Mouse (Mus musculus): ENCODE results near the gene Vezt. TPM values are rescaled to one million over a fixed set of nuclear protein-coding genes. Genes with fewer than 3 reads are reported as not detected.
A peak's percentile ranks its signal among the peaks of the same experiment; 100 is the strongest.

Gene Vezt
- total RNA-seq, 2 experiments from 2014 or later = 24.1 to 28.7 TPM

GRCm38 (mm10) chr10:94037596-94037995 lies 2.0 kb upstream of the Vezt start:
- no peak for DNase-seq

GRCm38 (mm10) chr10:94037196-94037595 lies 1.6 kb upstream of the Vezt start:
- DNase-seq = no peak

- no peak for DNase-seq
Observed at GRCm38 (mm10) chr10:94036375-94036758, 750 bp upstream of the Vezt start.

GRCm38 (mm10) chr10:94034876-94035657 lies 550 bp downstream of the Vezt start:
- peak; percentile 59 for DNase-seq

- no peak for DNase-seq
Observed at GRCm38 (mm10) chr10:94031164-94031563, 4.5 kb downstream of the Vezt start.

GRCm38 (mm10) chr10:94028493-94028892 lies 7.1 kb downstream of the Vezt start:
- no peak for DNase-seq

- DNase-seq = no peak
Observed at GRCm38 (mm10) chr10:94025079-94025478, 10.5 kb downstream of the Vezt start.

- no peak for DNase-seq
Observed at GRCm38 (mm10) chr10:94021059-94021458, 14.6 kb downstream of the Vezt start.

- DNase-seq = no peak
Observed at GRCm38 (mm10) chr10:94020587-94020986, 15.0 kb downstream of the Vezt start.

GRCm38 (mm10) chr10:94017455-94017854 lies 18.2 kb downstream of the Vezt start:
- no peak for DNase-seq

GRCm38 (mm10) chr10:94014200-94014599 lies 21.4 kb downstream of the Vezt start:
- DNase-seq = no peak

GRCm38 (mm10) chr10:94013196-94013595 lies 22.4 kb downstream of the Vezt start:
- peak; percentile 47 for DNase-seq

GRCm38 (mm10) chr10:94011024-94011423 lies 24.6 kb downstream of the Vezt start:
- no peak for DNase-seq

- no peak for DNase-seq
Observed at GRCm38 (mm10) chr10:94009991-94010679, 25.5 kb downstream of the Vezt start.

- DNase-seq = no peak
Observed at GRCm38 (mm10) chr10:94008356-94008755, 27.3 kb downstream of the Vezt start.

- DNase-seq = no peak
Observed at GRCm38 (mm10) chr10:94000223-94000622, 35.4 kb downstream of the Vezt start.

GRCm38 (mm10) chr10:93999357-93999756 lies 36.3 kb downstream of the Vezt start:
- no peak for DNase-seq

- no peak for DNase-seq
Observed at GRCm38 (mm10) chr10:93995100-93995499, 40.5 kb downstream of the Vezt start.

- no peak for DNase-seq
Observed at GRCm38 (mm10) chr10:93994136-93994535, 41.5 kb downstream of the Vezt start.

- DNase-seq = no peak
Observed at GRCm38 (mm10) chr10:93985357-93985756, 50.3 kb downstream of the Vezt start.

GRCm38 (mm10) chr10:93969306-93969705 lies 66.3 kb downstream of the Vezt start:
- DNase-seq = no peak

GRCm38 (mm10) chr10:93967486-93967885 lies 68.1 kb downstream of the Vezt start:
- no peak for DNase-seq

GRCm38 (mm10) chr10:93954023-93954422 lies 81.6 kb downstream of the Vezt start:
- no peak for DNase-seq

GRCm38 (mm10) chr10:93953504-93953903 lies 82.1 kb downstream of the Vezt start:
- no peak for DNase-seq

Measured in gastrocnemius, postnatal 10 days (tissue).